Mouse (Mus musculus) limb, embryonic 12.5 days (tissue): Measurements from ENCODE around the gene Igfbpl1. TPM values are rescaled to one million over a fixed set of nuclear protein-coding genes. Genes with fewer than 3 reads are reported as not detected.
A peak's percentile ranks its signal among the peaks of the same experiment; 100 is the strongest.

Experiments used
- ATAC-seq: fragments of 200-750 bp; cut with Nextera tagmentation; 2 replicates; pipeline ENCODE4 v1.8.0; 2017; ENCODE audit warnings: low read depth, moderate TSS enrichment; ENCODE audit not compliant: insufficient number of reproducible peaks, insufficient read depth, low FRiP score, low TSS enrichment
- H3K27ac ChIP-seq: fragments of 300-500 bp; sonication (generic); 2 replicates; pipeline ENCODE4 v1.5.1; 2016; ENCODE audit warnings: mild to moderate bottlenecking, moderate library complexity
- H3K27me3 ChIP-seq: fragments of 300-500 bp; sonication (generic); 2 replicates; pipeline ENCODE4 v1.6.1; 2016; ENCODE audit warnings: mild to moderate bottlenecking, moderate library complexity
- H3K36me3 ChIP-seq: fragments of 300-500 bp; sonication (generic); 2 replicates; pipeline ENCODE4 v1.6.1; 2016; ENCODE audit warnings: mild to moderate bottlenecking, moderate library complexity
- H3K4me1 ChIP-seq: fragments of 300-500 bp; sonication (generic); replicated peaks from 2 replicates; pipeline ENCODE4 v1.6.1; 2016
- H3K4me2 ChIP-seq: fragments of 300-500 bp; sonication (generic); 2 replicates; pipeline ENCODE4 v1.6.1; 2016; ENCODE audit warnings: mild to moderate bottlenecking, moderate library complexity
- H3K4me3 ChIP-seq: fragments of 300-500 bp; sonication (generic); replicated peaks from 2 replicates; pipeline ENCODE4 v1.5.1; 2016; ENCODE audit warnings: mild to moderate bottlenecking
- H3K9ac ChIP-seq: fragments of 300-500 bp; sonication (generic); replicated peaks from 2 replicates; pipeline ENCODE4 v1.6.1; 2016; ENCODE audit warnings: mild to moderate bottlenecking, moderate library complexity
- H3K9me3 ChIP-seq: fragments of 300-500 bp; sonication (generic); 2 replicates; pipeline ENCODE4 v1.6.1; 2016; ENCODE audit warnings: mild to moderate bottlenecking, moderate library complexity
- WGBS: fragments of 180-500 bp; shearing (Covaris S2); methylation state at CpG from one replicate; pipeline ENCODE4 v1.1.7; 2016; 5-methylcytosine and 5-hydroxymethylcytosine counted together
- polyA plus RNA-seq: library from polyadenylated mRNA; unstranded; fragments of >200 nt; fragmentation: Nextera tagmentation; extraction: Ambion mirVana; gene quantifications from 2 replicates; pipeline ENCODE4 v1.2.1, GENCODE M21; 2016

Igfbpl1 gene
- polyA plus RNA-seq, 1 experiment from 2014 or later: 0.48 TPM

- peaks cover 16% of the 10 kb centered on the region for H3K4me1 ChIP-seq
- WGBS: 16% methylated on average over 10 of the region's 10 CpGs
- peaks cover 63% of the 10 kb centered on the region for H3K27me3 ChIP-seq
- no peaks in the 10 kb centered on the region for H3K36me3 ChIP-seq
- H3K4me3 ChIP-seq: no peak overlapping the region
- H3K9ac ChIP-seq: no peak overlapping the region
- no peak overlapping the region for H3K27ac ChIP-seq
- H3K4me2 ChIP-seq: no peak overlapping the region
- ATAC-seq: no peak
- H3K9me3 ChIP-seq: no peaks in the 10 kb centered on the region
Measured at GRCm38 (mm10) chr4:45769791-45770637, 56.7 kb downstream of the Igfbpl1 start.

- H3K36me3 ChIP-seq: no peaks in the 10 kb centered on the region
- no peak for ATAC-seq
- H3K4me1 ChIP-seq: peaks cover 25% of the 10 kb centered on the region
- WGBS: 51% methylated on average over 10 of the region's 10 CpGs
- peaks cover 72% of the 10 kb centered on the region for H3K27me3 ChIP-seq
- no peak overlapping the region for H3K4me3 ChIP-seq
- H3K27ac ChIP-seq: no peak overlapping the region
- no peak overlapping the region for H3K4me2 ChIP-seq
- no peak overlapping the region for H3K9ac ChIP-seq
- H3K9me3 ChIP-seq: no peaks in the 10 kb centered on the region
Measured at GRCm38 (mm10) chr4:45769141-45769540, 57.6 kb downstream of the Igfbpl1 start.

GRCm38 (mm10) chr4:45767891-45768558 is 58.7 kb downstream of the Igfbpl1 start:
- no peak for ATAC-seq
- H3K4me3 ChIP-seq: no peak overlapping the region
- peaks cover 83% of the 10 kb centered on the region for H3K27me3 ChIP-seq
- 38% methylated on average over 11 of the region's 11 CpGs for WGBS
- H3K9ac ChIP-seq: no peak overlapping the region
- no peaks in the 10 kb centered on the region for H3K9me3 ChIP-seq
- H3K27ac ChIP-seq: no peak overlapping the region
- peaks cover 36% of the 10 kb centered on the region for H3K4me1 ChIP-seq
- no peaks in the 10 kb centered on the region for H3K36me3 ChIP-seq
- no peak overlapping the region for H3K4me2 ChIP-seq

- Histone ChIP-seq H3K36me3 (no peaks in the 10 kb centered on the region), H3K4me2 (no peak overlapping the region), H3K9me3 (no peaks in the 10 kb centered on the region), H3K4me3 (no peak overlapping the region), H3K27me3 (peaks cover 77% of the 10 kb centered on the region), H3K27ac (no peak overlapping the region), H3K4me1 (peaks cover 37% of the 10 kb centered on the region), H3K9ac (no peak overlapping the region)
- ATAC-seq: no peak
- 67% methylated on average over 7 of the region's 7 CpGs for WGBS
Measured at GRCm38 (mm10) chr4:45766774-45767173, 59.9 kb downstream of the Igfbpl1 start.

- Histone ChIP-seq H3K36me3 (no peaks in the 10 kb centered on the region), H3K9me3 (no peaks in the 10 kb centered on the region), H3K4me3 (peak overlapping the region; percentile 17; the same call in 1 of the 2 replicates), H3K27me3 (peaks cover 76% of the 10 kb centered on the region), H3K27ac (no peak overlapping the region), H3K4me1 (peaks cover 37% of the 10 kb centered on the region), H3K4me2 (peak overlapping the region; percentile 47), H3K9ac (0 out of 2 replicates have a peak overlapping the region, but pooled peaks have one; percentile 23)
- under 1% methylated on average over 10 of the region's 18 CpGs for WGBS
- ATAC-seq: no peak
Measured at GRCm38 (mm10) chr4:45765565-45766201, 61.0 kb downstream of the Igfbpl1 start.

- H3K36me3 ChIP-seq: no peaks in the 10 kb centered on the region
- H3K4me2 ChIP-seq: peak overlapping the region; percentile 47
- H3K27me3 ChIP-seq: peaks cover 74% of the 10 kb centered on the region
- 0 out of 2 replicates have a peak overlapping the region, but pooled peaks have one; percentile 23 for H3K9ac ChIP-seq
- peak overlapping the region; percentile 17 for H3K4me3 ChIP-seq
- 2% methylated on average over 16 of the region's 16 CpGs for WGBS
- no peaks in the 10 kb centered on the region for H3K9me3 ChIP-seq
- H3K27ac ChIP-seq: no peak overlapping the region
- H3K4me1 ChIP-seq: peaks cover 37% of the 10 kb centered on the region
- ATAC-seq: no peak
Measured at GRCm38 (mm10) chr4:45765121-45765564, 61.6 kb downstream of the Igfbpl1 start.

DNA sequence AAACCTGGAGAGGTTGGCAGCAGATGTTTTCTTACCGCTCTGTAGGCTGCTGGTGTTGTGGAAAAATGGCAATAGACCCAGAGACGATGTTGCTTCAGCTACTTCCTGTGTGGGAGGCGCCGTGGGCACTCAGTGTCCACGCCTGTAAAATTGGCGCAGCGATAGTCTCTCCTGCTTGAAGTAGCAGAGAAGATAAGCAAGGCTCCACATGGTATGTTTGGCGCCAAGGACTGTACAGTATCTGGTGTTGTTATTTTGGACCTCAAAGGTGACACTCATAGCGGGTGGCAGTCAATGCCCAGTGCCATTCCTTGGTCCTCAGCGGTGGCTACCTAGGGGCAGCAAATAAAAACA is 62.6 kb downstream of the Igfbpl1 start:
- peaks cover 67% of the 10 kb centered on the region for H3K27me3 ChIP-seq
- ATAC-seq: no peak
- H3K9ac ChIP-seq: no peak overlapping the region
- no peak overlapping the region for H3K27ac ChIP-seq
- WGBS: 9% methylated on average over 10 of the region's 10 CpGs
- H3K36me3 ChIP-seq: no peaks in the 10 kb centered on the region
- H3K9me3 ChIP-seq: no peaks in the 10 kb centered on the region
- H3K4me3 ChIP-seq: peak overlapping the region; percentile 11; the same call in 1 of the 2 replicates
- H3K4me1 ChIP-seq: peaks cover 41% of the 10 kb centered on the region
- peak overlapping the region; percentile 47 for H3K4me2 ChIP-seq

- Histone ChIP-seq H3K9me3 (no peaks in the 10 kb centered on the region), H3K9ac (no peak overlapping the region), H3K4me3 (peak overlapping the region; percentile 11; the same call in 1 of the 2 replicates), H3K4me2 (peak overlapping the region; percentile 47), H3K27ac (no peak overlapping the region), H3K36me3 (no peaks in the 10 kb centered on the region), H3K4me1 (peaks cover 42% of the 10 kb centered on the region), H3K27me3 (peaks cover 67% of the 10 kb centered on the region)
- ATAC-seq: no peak
- 5% methylated on average over 18 of the region's 18 CpGs for WGBS
Measured at GRCm38 (mm10) chr4:45763288-45764140, 63.2 kb downstream of the Igfbpl1 start.

DNA sequence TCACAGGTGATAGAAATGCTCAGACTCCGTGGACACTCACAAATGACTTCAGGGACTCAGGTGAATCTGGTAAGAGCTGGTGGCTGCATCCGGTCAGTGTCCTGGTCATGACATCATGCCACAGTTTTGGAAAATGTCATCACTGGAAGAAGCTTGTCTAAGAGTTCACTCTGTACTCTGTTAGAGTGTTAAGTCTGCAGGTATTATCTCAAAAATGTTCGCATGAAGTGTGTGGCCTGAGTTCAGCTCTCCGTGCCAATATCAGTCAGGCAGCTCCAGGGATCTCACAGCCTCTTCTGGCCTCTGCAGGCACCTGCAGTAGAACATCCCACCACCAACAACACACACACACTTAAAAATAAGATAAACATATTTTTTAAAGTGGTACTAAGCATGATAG is 64.1 kb downstream of the Igfbpl1 start:
- Histone ChIP-seq H3K27ac (no peak overlapping the region), H3K27me3 (peaks cover 60% of the 10 kb centered on the region), H3K36me3 (no peaks in the 10 kb centered on the region), H3K4me1 (peaks cover 49% of the 10 kb centered on the region), H3K4me2 (no peak overlapping the region), H3K4me3 (no peak overlapping the region), H3K9me3 (no peaks in the 10 kb centered on the region), H3K9ac (no peak overlapping the region)
- 83% methylated on average over 4 of the region's 4 CpGs for WGBS
- no peak for ATAC-seq
